Mouse (Mus musculus) liver, embryonic 14.5 days (tissue): ENCODE measurements at regions not wholly inside any gene's neighbourhood (a gene's known extent, or its start where the extent isn't known, plus 50 kb on each side); places are given as distances from the start of the nearest gene placed in this dataset.

Experiments
- CTCF ChIP-seq: IDR thresholded peaks from 2 replicates; pipeline ENCODE4 v1.5.1; 2016; ENCODE audit warnings: antibody characterized with exemption, low read depth, control low read depth
- EP300 ChIP-seq: IDR thresholded peaks from 2 replicates; pipeline ENCODE4 v1.6.1; 2016; ENCODE audit warnings: antibody characterized with exemption, low read depth

DNA sequence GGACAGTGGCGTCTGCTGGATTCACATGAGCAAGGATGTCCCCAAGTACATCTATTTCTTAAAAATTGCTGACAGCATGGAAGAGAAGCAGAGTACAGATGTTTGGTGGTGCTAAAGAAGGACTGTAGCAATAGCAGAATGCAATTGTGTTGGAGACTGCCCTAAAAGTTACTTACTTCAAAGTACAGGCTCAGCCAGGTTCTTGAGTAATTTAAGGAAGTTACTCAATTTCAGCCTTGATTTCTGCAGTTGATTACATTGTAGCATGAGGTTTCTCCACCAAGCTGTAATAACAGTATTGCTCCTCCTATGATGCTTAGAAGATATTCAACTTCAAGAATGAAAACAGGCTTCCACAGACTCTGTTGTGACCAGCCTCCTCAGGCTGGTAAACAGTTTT is 96.1 kb downstream of the Lurap1l start:
- TF ChIP-seq CTCF (no peak), EP300 (no peak)
